ENCODE assay signal across 15 mouse cellular contexts in the genomic region with DNA sequence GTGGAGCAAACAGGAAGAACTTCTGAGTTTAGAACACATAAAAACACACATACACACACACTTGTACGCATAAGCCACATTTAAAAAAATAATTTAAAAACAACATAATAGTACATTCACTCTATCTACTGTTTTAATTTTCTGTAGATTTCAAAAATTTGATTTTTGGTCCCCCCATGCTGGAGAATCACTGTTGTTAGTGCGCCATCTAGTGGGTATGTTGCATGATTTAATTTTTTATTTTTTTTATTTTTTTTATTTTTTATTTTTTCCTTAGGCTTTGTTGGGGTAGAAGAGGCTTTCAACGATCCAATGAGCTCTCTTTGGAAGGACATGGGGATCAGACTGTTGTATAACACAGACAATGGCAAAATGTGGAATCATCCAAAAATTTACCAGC. TPM values are rescaled to one million over a fixed set of nuclear protein-coding genes. Genes with fewer than 3 reads are reported as not detected.
DNase-seq lines count a peak whose midpoint lies in the region; ATAC-seq and TF ChIP-seq lines count a peak whose summit lies in the region.
"Had no signal": no experiment of that assay in that cellular context is flagged by ENCODE, and none has a peak within 500 bp of the region (broad histone marks: within the 10 kb centered on the region; RNA-seq: fewer than 3 reads in every experiment).

No protein-coding gene starts in this region.

- in situ Hi-C loops in CH12.LX (cut with MboI; ENCODE audit: low pct_ligation_motif_present, low pct_unique_long_range_greater_than_20kb, low sequenced_read_pairs): no loop called here

- no peaks in the 10 kb centered on the region for H3K9me3 ChIP-seq in forebrain, embryonic 11.5 days (ENCODE audit: control insufficient read depth, low read length)
- H3K9me3 ChIP-seq in forebrain, embryonic 12.5 days: no peaks in the 10 kb centered on the region
- H3K9me3 ChIP-seq in CH12.LX (replicated peaks; ENCODE audit: low read length): no peaks in the 10 kb centered on the region
- H3K9me3 ChIP-seq: embryonic facial prominence, embryonic 13.5 days; liver, embryonic 13.5 days had no signal

- H3K36me3 ChIP-seq in forebrain, embryonic 11.5 days (ENCODE audit: control insufficient read depth, insufficient read depth, low read length): no peaks in the 10 kb centered on the region
- no peaks in the 10 kb centered on the region for H3K36me3 ChIP-seq in forebrain, embryonic 12.5 days (replicated peaks)
- no peaks in the 10 kb centered on the region for H3K36me3 ChIP-seq in CH12.LX (replicated peaks in 1 of 2; ENCODE audit: control insufficient read depth in 1 of 2, insufficient read depth in 1 of 2, low read length in 1 of 2)
- H3K36me3 ChIP-seq: embryonic facial prominence, embryonic 13.5 days; liver, embryonic 13.5 days had no signal

- H3K27me3 ChIP-seq in forebrain, embryonic 11.5 days (ENCODE audit: control insufficient read depth, insufficient read depth, low read length): no peaks in the 10 kb centered on the region
- H3K27me3 ChIP-seq in forebrain, embryonic 12.5 days: no peaks in the 10 kb centered on the region
- no peaks in the 10 kb centered on the region for H3K27me3 ChIP-seq in CH12.LX (replicated peaks)
- H3K27me3 ChIP-seq: embryonic facial prominence, embryonic 13.5 days; liver, embryonic 13.5 days had no signal

- no peak overlapping the region for H3K4me3 ChIP-seq in forebrain, embryonic 11.5 days (ENCODE audit: low read depth, low read length)
- no peak overlapping the region for H3K4me3 ChIP-seq in forebrain, embryonic 12.5 days (replicated peaks)
- H3K4me3 ChIP-seq in left cerebral cortex, adult 2 months: no peak overlapping the region
- H3K4me3 ChIP-seq in CH12.LX (replicated peaks in 1 of 3; ENCODE audit: low read depth in 2 of 3, low read length in 2 of 3, poor library complexity in 1 of 3): no peak overlapping the region
- H3K4me3 ChIP-seq: embryonic facial prominence, embryonic 13.5 days; liver, embryonic 13.5 days had no signal

- peak; percentile 78 for TF ChIP-seq RAD21 in CH12.LX (IDR thresholded peaks at IDR 0.05; ENCODE audit: low read depth, low read length)

- H3K79me2 ChIP-seq in CH12.LX (replicated peaks; ENCODE audit: control insufficient read depth, extremely low read depth, insufficient read depth, poor library complexity, severe bottlenecking): no peaks in the 10 kb centered on the region

- no peak for TF ChIP-seq POLR2A in CH12.LX (IDR thresholded peaks at IDR 0.05; ENCODE audit: low read depth, low read length)
- no peak for TF ChIP-seq POLR2A in brain, embryonic 14.5 days (IDR thresholded peaks at IDR 0.05; ENCODE audit: borderline replicate concordance, extremely low read depth, insufficient read depth, insufficient read length, poor library complexity, severe bottlenecking)

- ATAC-seq in forebrain, embryonic 11.5 days (replicated peaks; ENCODE audit: low FRiP score): no peak
- no peak for ATAC-seq in forebrain, embryonic 12.5 days (ENCODE audit: low FRiP score)

- dilution Hi-C loops in CH12.LX (cut with MboI; ENCODE audit: extremely low pct_ligation_motif_present, extremely low pct_unique_long_range_greater_than_20kb, low sequenced_read_pairs): no loop called here

- intact Hi-C loops in left cerebral cortex, adult 2 months (cut with DNase I): loop anchor here (2.0 to 10.0 kb wide), 3 partner anchors 236 to 653 kb away; no protein-coding TSS in a partner anchor
- intact Hi-C loops in left cerebral cortex, postnatal 10 days (cut with DNase I): loop anchor here (10.0 kb wide), 1 partner anchor 493 kb away; a partner anchor contains a TSS

- TF ChIP-seq EP300 in CH12.LX (IDR thresholded peaks at IDR 0.05; ENCODE audit: low read length): no peak

- WGBS in forebrain, embryonic 11.5 days: 52% methylated on average over 3 of the region's 3 CpGs
- 39% methylated on average over 3 of the region's 3 CpGs for WGBS in forebrain, embryonic 12.5 days

- TF ChIP-seq CTCF in left cerebral cortex, adult 2 months (IDR thresholded peaks at IDR 0.05): peak; percentile 69
- peak in 1 of 2 experiments; percentile 71; a peak in 2 of 4 replicates for TF ChIP-seq CTCF in CH12.LX (conservative IDR thresholded peaks at IDR 0.05 in 1 of 2, IDR thresholded peaks at IDR 0.05 in 1 of 2; ENCODE audit: low read depth in 2 of 2, low read length in 2 of 2)
- no peak for TF ChIP-seq CTCF in brain, embryonic 14.5 days (IDR thresholded peaks at IDR 0.05; ENCODE audit: borderline replicate concordance, extremely low read depth, insufficient read depth, insufficient read length)

- no peak overlapping the region for H3K27ac ChIP-seq in forebrain, embryonic 11.5 days (ENCODE audit: low read depth, low read length)
- H3K27ac ChIP-seq in forebrain, embryonic 12.5 days: no peak overlapping the region
- H3K27ac ChIP-seq in left cerebral cortex, adult 2 months: no peak overlapping the region
- H3K27ac ChIP-seq in CH12.LX (ENCODE audit: insufficient read depth, low read depth): no peak overlapping the region
- H3K27ac ChIP-seq: embryonic facial prominence, embryonic 13.5 days; liver, embryonic 13.5 days; macrophage had no signal

- H3K9ac ChIP-seq in forebrain, embryonic 11.5 days (ENCODE audit: low read length): no peak overlapping the region
- H3K9ac ChIP-seq in forebrain, embryonic 12.5 days: no peak overlapping the region
- H3K9ac ChIP-seq in CH12.LX (ENCODE audit: insufficient read depth, low read depth): no peak overlapping the region
- H3K9ac ChIP-seq: embryonic facial prominence, embryonic 13.5 days; liver, embryonic 13.5 days had no signal

- DNase-seq in forebrain, embryonic 11.5 days (ENCODE audit: low spot score): peak; percentile 23
- DNase-seq in left cerebral cortex, adult 2 months (ENCODE audit: extremely low spot score in 1 of 2, low spot score in 2 of 2): no peak
- no peak for DNase-seq in left cerebral cortex, postnatal 10 days (ENCODE audit: extremely low spot score in 1 of 2, low spot score in 2 of 2)
- DNase-seq in CH12.LX (ENCODE audit: extremely low read depth): no peak
- peak; percentile 52 for DNase-seq in brain, embryonic 14.5 days (ENCODE audit: low read depth)
- DNase-seq in kidney, postnatal 10 days: no peak
- DNase-seq in layer of hippocampus, adult 11-12 months (ENCODE audit: low spot score): no peak
- DNase-seq: cerebellum, adult 8-10 months; heart, postnatal 14 days; kidney, postnatal 36 days; liver, embryonic 13.5 days; right cerebral cortex, postnatal 25 days had no signal

- H3K4me1 ChIP-seq in forebrain, embryonic 11.5 days (replicated peaks; ENCODE audit: control insufficient read depth, insufficient read depth, low read length): no peaks in the 10 kb centered on the region
- peaks cover under 1% of the 10 kb centered on the region; the same call in 1 of the 2 replicates for H3K4me1 ChIP-seq in forebrain, embryonic 12.5 days
- H3K4me1 ChIP-seq in CH12.LX (ENCODE audit: control insufficient read depth in 1 of 2, insufficient read depth in 2 of 2): peaks cover under 1 to 6% of the 10 kb centered on the region in 2 experiments
- H3K4me1 ChIP-seq: liver, embryonic 13.5 days had no signal

- H3K4me2 ChIP-seq in forebrain, embryonic 11.5 days (ENCODE audit: low read depth, low read length, severe bottlenecking): no peak overlapping the region
- H3K4me2 ChIP-seq in forebrain, embryonic 12.5 days: no peak overlapping the region
- no peak overlapping the region for H3K4me2 ChIP-seq in CH12.LX (ENCODE audit: insufficient read depth, low read depth, poor library complexity, severe bottlenecking)
- H3K4me2 ChIP-seq: embryonic facial prominence, embryonic 13.5 days; liver, embryonic 13.5 days had no signal

TF ChIP-seq in CH12.LX, 34 proteins besides CTCF, POLR2A, EP300 and RAD21:
- TF ChIP-seq NRF1 (IDR thresholded peaks at IDR 0.05; ENCODE audit: low read depth, low read length) (no peak), SMC3 (IDR thresholded peaks at IDR 0.05; ENCODE audit: low read depth, low read length) (peak; percentile 50), ZNF384 (IDR thresholded peaks at IDR 0.05; ENCODE audit: low read depth, low read length) (peak; percentile 99), ZC3H11A (IDR thresholded peaks at IDR 0.05; ENCODE audit: low read depth, low read length) (peak; percentile 39), MEF2A (IDR thresholded peaks at IDR 0.05; ENCODE audit: borderline replicate concordance, low read depth, low read length) (no peak)

RNA-seq across cellular contexts. Expression of a gene that starts 59.1 kb away (rescaled TPM):
- polyA plus RNA-seq in forebrain, embryonic 11.5 days (2014; fragmentation: Nextera tagmentation; extraction: Ambion mirVana): 3.9 and 5.1 TPM in 2 replicates
- polyA plus RNA-seq in forebrain, embryonic 12.5 days (2016; fragmentation: Nextera tagmentation; extraction: Ambion mirVana): 3.3 and 4.2 TPM in 2 replicates
- total RNA-seq in left cerebral cortex, adult 2 months (2021): 1 to 10 TPM; 6.3 TPM
- total RNA-seq in left cerebral cortex, postnatal 10 days (2021): 1 to 10 TPM; 7.0 to 7.2 TPM
- total RNA-seq in CH12.LX (2012; rRNA removed): 16.3 and 21.1 TPM in 2 replicates
- total RNA-seq in CH12.LX (2014; rRNA removed): 9.9 and 12.3 TPM in 2 replicates
- polyA plus RNA-seq in CH12.LX (2012; ENCODE audit: insufficient read length, low read depth): 40.5 and 44.2 TPM in 2 replicates
- 7.0 and 10.9 TPM in 2 replicates for polyA plus RNA-seq in brain, embryonic 14.5 days (2012; rRNA removed)

RNA-seq across cellular contexts. Expression of a gene that starts 59.3 kb away (rescaled TPM):
- polyA plus RNA-seq in forebrain, embryonic 11.5 days (2014; fragmentation: Nextera tagmentation; extraction: Ambion mirVana): 3.4 and 4.3 TPM in 2 replicates
- polyA plus RNA-seq in forebrain, embryonic 12.5 days (2016; fragmentation: Nextera tagmentation; extraction: Ambion mirVana): 3.9 and 4.5 TPM in 2 replicates
- total RNA-seq in left cerebral cortex, adult 2 months (2021): 1 to 10 TPM; 5.1 to 6.8 TPM
- 1 to 10 TPM; 6.8 to 6.9 TPM for total RNA-seq in left cerebral cortex, postnatal 10 days (2021)
- total RNA-seq in CH12.LX (2012; rRNA removed) (17.1 and 19.1 TPM in 2 replicates), CH12.LX (2014; rRNA removed) (23.0 and 23.7 TPM in 2 replicates)
- polyA plus RNA-seq in CH12.LX (2012; ENCODE audit: insufficient read length, low read depth): 6.0 and 6.4 TPM in 2 replicates
- polyA plus RNA-seq in brain, embryonic 14.5 days (2012; rRNA removed): 1.7 and 6.3 TPM in 2 replicates
- polyA plus RNA-seq: macrophage had no signal

Comparison
In these comparisons a context has a peak if more than half of its experiments do, and no peak if none do; other contexts are left out.
1. DNase-seq: peak in forebrain, embryonic 11.5 days (single experiment) and brain, embryonic 14.5 days (single experiment); none in left cerebral cortex, adult 2 months (0 of 2), left cerebral cortex, postnatal 10 days (0 of 2), CH12.LX (single experiment), kidney, postnatal 10 days (single experiment) and layer of hippocampus, adult 11-12 months (single experiment).